Mouse (Mus musculus): Measurements from ENCODE around the gene Tcl1b1.
A peak's percentile ranks its signal among the peaks of the same experiment; 100 is the strongest.
"Not testable (repeated sequence)": the region's sequence is repeated elsewhere in the genome, so short reads cannot be mapped to it uniquely, and the experiment has no call there.

Tcl1b1 gene

GRCm38 (mm10) chr12:105159390-105159789, at the start of gene Tcl1b1:
Tcl1b1 (plus strand) TSS chr12:105159690.
- DNase-seq (ENCODE audit: low spot score): no peak

DNA sequence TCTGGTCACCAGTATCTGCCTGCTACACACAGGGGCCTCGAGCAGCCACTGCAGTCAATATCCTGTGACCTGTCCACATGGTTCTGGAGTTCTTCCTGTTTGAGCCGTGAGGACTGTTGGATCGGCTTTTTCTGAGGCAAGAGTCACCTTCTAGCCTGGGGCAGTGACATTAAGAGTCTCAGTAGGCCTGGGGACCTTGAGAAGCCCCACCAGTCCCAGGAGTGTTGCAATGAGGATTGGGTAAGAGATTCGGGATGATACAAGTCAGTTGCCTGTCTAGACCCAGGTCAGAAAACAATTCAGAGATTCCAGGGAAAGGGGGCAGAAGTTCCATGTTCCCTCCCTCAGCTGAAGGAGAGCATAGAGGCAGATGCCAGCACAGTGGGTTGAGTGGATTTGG, 49.7 kb upstream of the Tcl1b1 start:
- DNase-seq (ENCODE audit: low spot score): no peak

DNA sequence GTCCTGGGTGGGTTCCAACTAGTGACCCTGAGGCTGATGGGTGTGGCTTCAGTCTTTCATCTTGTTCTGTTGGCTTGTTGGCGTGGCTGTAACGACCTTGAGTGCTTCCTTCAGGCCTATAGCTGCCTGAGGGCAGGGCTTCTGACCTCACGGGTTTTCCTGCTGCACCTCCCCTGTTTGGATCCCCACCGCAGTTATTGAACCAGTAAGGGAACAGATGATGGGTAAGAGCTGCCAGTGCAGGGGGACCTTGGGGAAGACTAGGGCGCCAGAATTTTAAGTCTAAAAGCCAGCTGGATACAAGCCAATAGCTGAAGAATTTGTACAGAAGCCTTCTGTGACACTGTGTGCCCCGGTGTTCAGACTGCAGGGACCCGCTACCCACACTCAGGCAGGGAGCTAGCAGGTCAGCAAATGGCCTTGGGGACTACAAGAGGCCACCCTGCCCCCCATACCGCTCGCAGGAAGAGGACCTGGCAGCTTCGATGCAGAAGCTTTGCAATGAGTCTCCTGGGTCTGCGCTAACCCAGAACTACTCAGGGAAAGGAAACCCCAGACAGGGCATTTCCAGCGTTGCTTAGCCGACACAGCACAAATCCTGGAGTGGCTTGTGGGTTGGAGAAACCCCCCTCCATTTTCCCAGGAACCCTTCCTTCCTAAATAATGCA, 47.0 kb upstream of the Tcl1b1 start:
- DNase-seq (ENCODE audit: low spot score): no peak

- DNase-seq (ENCODE audit: low spot score): no peak
Measured at GRCm38 (mm10) chr12:105116648-105117047, 42.8 kb upstream of the Tcl1b1 start.

DNA sequence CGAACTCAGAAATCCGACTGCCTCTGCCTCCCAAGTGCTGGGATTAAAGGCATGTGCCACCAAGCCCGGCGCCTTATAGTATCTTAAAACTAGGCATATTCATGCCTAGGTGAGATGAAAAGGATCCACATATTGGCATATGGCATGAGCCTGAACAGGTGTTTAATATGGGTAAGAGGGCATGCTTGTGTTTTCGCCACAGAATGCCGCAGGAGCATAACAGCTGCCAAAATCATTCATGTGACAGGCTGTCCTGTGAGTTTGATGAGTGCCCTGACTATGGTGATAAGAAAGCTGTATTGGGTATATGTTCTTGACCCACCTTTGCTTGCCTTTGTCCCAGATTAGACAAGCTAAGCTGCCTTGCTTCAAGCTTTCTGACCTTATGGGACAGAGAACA, 34.1 kb upstream of the Tcl1b1 start:
- no peak for DNase-seq (ENCODE audit: low spot score)

- no peak for DNase-seq (ENCODE audit: low spot score)
Measured at GRCm38 (mm10) chr12:105126516-105126915, 33.0 kb upstream of the Tcl1b1 start.

GRCm38 (mm10) chr12:105127607-105128006, 31.9 kb upstream of the Tcl1b1 start:
- no peak for DNase-seq (ENCODE audit: low spot score)

GRCm38 (mm10) chr12:105129494-105130205, 29.8 kb upstream of the Tcl1b1 start:
- not testable (repeated sequence) for DNase-seq (ENCODE audit: low spot score)

DNA sequence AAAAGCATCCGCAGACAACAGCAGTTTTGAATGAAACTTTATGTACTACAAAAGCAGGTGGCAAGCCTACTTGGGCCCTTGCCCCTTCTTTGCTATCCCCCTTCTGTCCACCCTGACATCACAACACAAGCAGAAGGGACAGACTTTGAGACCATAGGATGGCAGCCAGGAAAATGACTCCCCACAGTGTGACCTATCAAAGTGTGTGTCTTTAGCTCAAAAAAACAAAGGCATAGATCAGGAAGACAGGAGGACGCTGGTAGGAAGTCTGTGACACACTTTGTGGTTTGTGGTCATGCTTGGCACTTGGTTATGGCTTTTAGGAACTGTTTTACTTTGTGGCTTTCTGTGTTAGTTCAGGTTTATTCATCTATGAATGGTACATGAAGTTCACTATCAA, 25.3 kb upstream of the Tcl1b1 start:
- not testable (repeated sequence) for DNase-seq (ENCODE audit: low spot score)

DNA sequence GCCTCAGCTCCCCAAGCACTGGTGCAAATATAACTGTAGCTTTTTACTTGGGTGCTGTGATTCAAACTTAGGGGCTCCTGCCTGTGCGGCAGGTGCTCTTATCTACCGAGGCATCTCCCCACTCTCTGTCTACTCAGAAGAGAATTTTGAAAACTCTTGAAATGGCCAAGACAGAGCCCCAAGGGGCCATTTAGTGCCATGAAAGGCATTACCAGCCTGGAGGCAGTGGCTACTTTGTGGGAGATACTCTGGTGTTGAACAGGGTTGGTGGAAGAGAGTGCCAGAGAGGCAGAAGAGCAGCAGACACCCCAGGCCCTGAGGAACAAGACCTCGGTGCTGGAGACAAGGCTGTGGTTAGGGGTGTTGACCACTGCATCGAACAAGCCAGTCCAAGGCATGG, 24.7 kb upstream of the Tcl1b1 start:
- not testable (repeated sequence) for DNase-seq (ENCODE audit: low spot score)

- DNase-seq (ENCODE audit: low spot score): not testable (repeated sequence)
Measured at GRCm38 (mm10) chr12:105137729-105138128, 21.8 kb upstream of the Tcl1b1 start.

DNA sequence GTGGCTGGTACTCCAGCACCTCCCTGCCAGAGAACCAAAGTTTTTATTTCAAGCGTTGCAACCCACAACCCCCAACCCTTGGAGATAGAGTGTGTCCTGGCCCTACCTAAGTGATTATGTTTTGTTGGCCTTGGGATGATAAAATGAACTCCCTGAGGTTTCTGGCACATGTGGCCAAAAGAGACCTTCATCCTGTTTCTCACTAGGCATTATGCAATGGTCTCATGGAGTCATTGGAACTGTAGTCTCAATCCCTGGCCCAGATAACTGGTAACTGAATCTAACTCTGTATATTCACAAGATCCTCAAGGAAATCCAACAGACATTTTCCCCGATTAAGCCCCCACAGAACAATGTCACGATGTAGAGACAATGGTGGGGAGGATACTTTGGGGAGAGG, 16.4 kb upstream of the Tcl1b1 start:
- no peak for DNase-seq (ENCODE audit: low spot score)

DNA sequence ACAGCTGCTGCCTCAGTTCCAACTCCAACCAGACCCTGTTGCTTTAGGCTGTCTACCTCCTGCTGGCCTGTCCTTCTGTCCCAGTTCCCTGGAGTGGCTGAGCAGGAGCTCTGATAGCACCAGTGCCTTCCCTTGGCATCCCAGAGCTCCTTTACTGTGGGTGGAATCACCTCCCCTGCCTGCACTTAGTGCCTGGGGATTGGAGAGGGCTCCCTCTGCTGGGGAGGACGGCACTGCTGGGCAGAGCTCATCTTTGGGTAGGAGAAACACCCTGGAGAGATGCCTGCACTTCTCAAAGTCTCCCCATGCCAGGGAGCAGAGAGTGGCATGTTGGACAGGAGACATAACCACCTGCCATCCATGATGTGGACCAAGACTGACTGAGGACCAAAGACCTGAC, 14.6 kb upstream of the Tcl1b1 start:
- DNase-seq (ENCODE audit: low spot score): not testable (repeated sequence)

DNA sequence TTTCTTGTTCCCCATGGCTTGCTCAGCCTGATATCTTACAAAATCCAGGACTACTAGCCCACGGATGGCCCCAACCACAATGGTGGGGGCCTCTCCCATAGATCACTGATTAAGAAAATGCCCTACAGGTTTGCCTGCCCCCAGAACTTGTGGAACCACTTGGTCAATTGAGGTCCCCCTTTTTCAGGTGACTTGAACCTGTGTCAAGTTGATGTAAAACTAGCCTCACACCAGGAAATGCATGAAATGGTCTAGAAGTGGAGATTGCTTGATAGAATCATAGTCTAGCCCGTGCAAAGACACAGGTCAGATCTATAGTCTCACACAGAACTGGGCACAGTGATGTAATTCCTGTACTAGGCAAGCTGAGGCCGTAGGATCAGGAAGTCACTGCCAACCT, 13.8 kb upstream of the Tcl1b1 start, which contains the start of gene Tcl1b2:
Tcl1b2 (plus strand) TSS at position 301 of the 400 bp plus-strand sequence.
- no peak for DNase-seq (ENCODE audit: low spot score)

DNA sequence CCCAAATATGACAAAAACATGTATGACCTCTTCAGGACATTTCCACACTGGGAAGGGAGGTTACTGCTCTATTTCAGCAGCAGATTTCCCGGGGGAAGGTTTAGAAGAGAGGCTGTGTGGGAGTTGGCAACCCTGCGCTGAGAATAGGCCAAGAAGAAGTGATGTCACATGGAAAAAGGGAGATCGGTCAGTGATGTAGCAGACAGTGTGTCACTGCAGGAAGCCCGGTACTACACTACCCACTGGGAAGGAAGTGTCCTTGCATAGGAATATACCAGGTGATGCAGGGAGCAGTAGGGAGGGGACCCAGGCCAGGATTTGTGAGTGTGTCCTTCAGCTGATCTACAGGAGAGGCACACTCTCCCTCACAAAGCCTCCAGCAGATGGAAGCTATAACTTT, 4.2 kb upstream of the Tcl1b1 start:
- peak; percentile 2 for DNase-seq (ENCODE audit: low spot score)

DNA sequence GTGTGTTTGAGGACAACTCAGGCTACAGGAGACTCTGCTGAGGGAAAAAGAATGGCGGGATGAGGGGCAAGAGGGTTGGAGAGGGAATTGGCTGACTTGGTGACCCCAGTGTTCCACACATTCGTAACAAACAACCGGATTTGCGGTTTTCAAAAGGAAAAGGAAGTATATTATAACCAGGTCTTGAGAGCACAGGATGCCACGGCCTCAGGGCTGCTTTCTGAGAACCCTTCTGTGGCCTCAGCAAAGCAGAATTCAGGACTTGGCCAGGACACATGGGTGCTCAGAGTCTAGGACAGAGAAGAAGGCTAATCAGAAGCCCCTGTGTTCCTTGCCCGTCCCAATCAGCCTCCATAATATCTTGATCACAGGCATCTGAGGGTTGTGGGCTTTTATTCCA, 648 bp upstream of the Tcl1b1 start:
- no peak for DNase-seq (ENCODE audit: low spot score)

DNA sequence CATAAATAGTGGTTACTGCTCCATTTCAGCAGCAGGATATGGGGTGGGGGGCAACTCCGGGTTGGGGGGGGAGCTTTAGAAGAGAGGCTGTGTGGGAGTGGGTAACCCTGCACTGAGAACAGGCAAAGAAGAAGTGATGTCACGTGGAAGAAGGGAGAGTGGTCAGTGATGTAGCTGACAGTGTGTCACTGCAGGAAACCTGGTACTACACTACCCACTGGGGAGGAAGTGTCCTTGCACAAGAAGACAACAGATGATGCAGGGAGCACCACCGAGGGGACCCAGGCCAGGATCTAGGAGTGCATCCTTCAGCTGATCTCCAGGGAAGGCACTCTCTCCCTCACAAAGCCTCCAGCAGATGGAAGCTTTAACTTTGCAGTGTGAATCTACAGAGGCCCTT, 7.2 kb downstream of the Tcl1b1 start:
- DNase-seq (ENCODE audit: low spot score): no peak

- no peak for DNase-seq (ENCODE audit: low spot score)
Measured at GRCm38 (mm10) chr12:105173366-105173765, 13.9 kb downstream of the Tcl1b1 start.

GRCm38 (mm10) chr12:105174318-105174717, 14.8 kb downstream of the Tcl1b1 start:
- peak; percentile 68 for DNase-seq (ENCODE audit: low spot score)

DNA sequence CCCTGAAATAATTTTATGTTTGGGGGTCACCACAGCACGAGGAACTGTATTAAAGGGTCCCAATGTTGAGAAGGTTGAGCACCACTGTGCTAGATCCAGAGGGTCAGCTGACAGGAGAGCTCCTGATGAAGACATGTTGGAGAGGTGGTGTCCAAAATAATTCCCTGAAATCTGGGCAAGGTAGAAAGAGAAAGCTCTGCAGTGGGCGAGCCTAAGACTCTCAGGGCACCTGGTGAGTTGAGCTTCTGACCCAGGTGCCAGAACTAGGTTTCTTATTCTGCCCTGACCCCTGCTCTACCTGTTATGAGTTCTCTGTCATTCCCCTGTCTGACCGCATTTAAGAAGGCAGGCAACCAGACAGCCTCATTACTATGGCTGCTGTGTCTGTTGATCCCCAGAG, 16.6 kb downstream of the Tcl1b1 start, which contains the start of gene Tcl1b5:
Tcl1b5 (plus strand) TSS at position 301 of the 400 bp plus-strand sequence.
- DNase-seq (ENCODE audit: low spot score): not testable (repeated sequence)

- DNase-seq (ENCODE audit: low spot score): not testable (repeated sequence)
Measured at GRCm38 (mm10) chr12:105181040-105181644, 21.7 kb downstream of the Tcl1b1 start.

GRCm38 (mm10) chr12:105188980-105189379, 29.5 kb downstream of the Tcl1b1 start:
- peak; percentile 4 for DNase-seq (ENCODE audit: low spot score)

DNA sequence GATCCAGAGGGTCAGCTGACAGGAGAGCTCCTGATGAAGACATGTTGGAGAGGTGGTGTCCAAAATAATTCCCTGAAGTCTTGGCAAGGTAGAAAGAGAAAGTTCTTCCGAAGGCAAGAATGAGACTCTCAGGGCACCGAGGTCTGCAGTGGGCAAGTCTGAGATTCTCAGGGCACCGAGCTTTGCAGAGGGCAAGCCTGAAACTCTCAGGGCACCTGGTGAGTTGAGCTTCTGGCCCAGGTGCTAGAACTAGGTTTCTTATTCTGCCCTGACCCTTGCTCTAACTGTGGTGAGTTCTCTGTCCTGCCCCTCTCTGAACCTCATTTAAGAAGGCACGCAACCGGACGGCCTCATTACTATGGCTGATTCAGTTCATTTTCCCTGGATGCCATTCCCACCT, 31.3 kb downstream of the Tcl1b1 start, which contains the start of gene Tcl1b3:
Tcl1b3 (plus strand) TSS at position 301 of the 400 bp plus-strand sequence.
- not testable (repeated sequence) for DNase-seq (ENCODE audit: low spot score)

Data from ovary, postnatal 14 days (tissue).